Mouse (Mus musculus) thymus, postnatal 10 days (tissue): ENCODE data around the gene Shox2.
A peak's percentile ranks its signal among the peaks of the same experiment; 100 is the strongest.

ENCODE experiments used
- DNase-seq, 2 experiments: peaks; one replicate each; pipeline ENCODE4 v3.0.0; 2021; ENCODE audit warnings: low spot score in 2 of 2

Gene Shox2

DNA sequence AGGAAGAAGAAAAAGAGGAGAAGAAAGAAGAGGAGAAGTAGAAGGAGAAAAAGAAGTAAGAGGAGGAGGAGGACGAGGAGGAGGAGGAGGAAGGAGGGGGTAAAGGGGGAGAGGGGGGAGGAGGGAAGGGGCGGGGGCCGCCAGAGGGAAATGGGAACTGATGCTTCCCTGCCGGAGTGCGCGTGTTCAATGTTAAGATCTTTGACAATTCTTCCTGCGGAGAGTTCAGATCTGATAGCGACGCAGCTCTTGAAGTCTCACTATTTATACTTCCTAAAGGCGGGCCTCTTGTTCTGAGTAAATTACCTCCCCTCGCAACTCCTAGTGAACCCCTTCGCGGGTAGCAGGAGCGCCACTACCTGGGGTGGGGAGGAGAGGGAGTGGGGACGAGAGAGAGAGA, at the start of gene Shox2:
TSS of gene Shox2 (minus strand) at position 66 of the 400 bp plus-strand sequence.
- no peak for DNase-seq

DNA sequence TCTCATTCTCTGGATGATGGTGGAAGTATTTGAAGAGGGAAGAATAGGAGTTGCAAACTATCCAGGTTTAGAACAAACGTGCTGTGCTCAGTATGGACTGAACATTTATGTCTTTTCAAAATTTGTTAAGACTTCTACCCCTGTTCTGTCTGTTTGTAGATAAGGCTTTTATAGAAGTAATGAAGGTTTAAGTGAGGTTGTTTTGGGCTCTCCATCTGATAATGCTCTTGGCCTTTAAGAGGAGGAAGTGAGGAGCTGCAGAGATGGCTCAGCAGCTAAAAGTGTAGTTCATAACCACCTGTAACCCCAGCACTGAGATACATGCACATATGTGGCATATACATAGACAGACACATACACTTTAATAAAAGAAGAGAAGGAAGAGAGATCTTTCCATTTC, 15.2 kb upstream of the Shox2 start:
- DNase-seq, result no peak

DNA sequence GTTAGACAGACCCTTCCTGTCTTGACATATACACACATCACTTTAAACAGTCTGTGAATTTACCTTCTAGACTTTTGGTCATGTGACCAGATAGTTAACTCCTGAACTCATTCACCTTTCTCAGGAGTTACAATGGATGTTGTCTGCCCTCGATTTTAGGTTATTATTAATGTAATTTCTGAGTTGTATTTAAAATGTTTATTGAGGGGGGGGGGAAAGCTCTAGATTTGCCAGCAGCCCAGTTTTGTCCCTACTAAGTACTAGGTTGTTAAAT, 4.7 kb upstream of the Shox2 start:
- DNase-seq, result no peak

DNA sequence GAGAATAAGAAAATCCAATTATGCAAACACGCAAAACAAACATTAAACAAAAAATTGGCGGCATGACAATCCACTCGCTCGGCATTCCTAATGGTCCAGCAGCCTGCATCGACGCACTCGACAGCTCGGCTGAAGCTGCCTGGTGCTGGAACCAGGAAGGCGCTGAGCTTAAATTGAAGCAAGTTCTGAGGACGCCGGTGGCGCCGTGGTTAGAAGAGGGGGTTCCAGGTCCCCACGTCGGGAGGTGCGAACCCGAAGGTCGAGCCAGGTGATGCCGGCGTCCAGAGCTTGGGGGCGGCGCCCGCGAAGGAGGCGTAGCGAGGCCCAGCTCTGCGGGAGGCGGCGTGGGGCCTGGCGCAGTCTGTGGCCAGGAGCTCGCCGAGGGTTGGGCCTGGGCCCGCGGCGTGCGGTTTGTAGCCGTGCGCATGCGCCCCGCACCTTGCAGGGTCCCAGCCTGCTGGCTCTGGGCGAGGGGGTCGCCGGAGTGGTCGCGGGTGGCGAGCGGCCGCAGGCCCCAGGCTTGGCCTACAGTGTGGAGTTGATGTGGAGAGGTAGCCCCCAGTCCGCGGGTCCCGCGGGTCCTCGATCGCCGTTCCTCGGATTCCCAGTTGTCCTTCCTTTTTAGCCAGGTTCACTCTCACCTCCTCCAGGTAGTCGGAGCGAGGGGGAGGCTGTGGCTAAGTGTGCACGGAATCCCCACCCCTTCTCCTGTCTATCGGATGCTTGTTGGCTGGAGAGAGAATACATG, 4.1 kb upstream of the Shox2 start:
- peak; percentile 56 to 58 for DNase-seq

DNA sequence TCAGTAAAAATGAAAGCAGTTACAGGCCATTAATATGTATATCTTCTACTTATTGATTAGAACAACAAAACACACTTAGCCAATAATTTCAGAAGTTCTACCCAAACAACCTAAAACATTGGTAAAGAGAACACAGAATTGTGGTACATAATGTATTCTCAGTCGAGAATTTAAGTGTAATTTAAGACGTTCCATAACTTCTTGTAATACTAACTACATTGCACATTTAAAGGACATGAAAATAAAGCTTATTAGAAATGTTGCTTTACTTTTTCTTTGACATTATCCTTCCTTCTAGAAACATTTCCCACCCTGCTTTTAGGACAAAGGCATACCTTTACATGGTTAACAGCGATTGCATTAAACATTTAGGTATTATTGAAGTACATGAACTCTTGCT, 1.9 kb upstream of the Shox2 start:
- no peak for DNase-seq

DNA sequence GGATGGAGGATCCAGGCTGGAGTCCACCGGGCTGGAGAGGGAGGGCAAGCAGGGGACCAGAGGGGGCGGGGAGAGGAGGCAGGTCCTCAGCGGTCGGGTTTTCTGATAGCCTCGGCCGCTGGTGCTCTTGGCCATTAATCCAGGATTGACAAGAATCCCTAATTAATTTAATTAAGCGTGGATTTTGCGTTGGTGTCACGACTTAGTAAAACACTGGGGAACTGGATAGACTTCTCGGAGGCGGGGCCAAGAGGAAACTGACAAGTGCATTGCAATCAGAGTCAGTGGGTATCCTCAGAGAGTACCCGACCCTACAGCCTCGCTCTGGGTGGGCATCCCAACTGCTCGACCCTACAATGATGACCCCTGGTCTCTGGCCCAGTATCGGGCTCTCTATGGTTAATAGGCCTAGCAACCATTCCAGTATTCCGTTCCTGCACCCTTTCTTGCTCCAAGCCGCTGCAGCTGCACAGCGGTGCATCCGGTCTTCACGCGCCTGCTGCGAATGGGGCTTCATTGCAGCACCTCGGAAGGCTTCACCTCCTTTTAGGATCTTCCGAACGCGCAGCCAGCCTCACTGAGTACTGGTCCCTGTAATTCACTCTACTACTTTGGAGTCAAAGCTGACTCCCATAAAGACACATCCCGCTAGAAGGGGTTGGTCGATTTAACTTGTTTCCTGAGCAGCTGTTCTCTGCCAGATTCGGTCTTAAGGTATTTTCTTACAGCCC, 775 bp upstream of the Shox2 start:
- peak; percentile 32 to 34 for DNase-seq

DNA sequence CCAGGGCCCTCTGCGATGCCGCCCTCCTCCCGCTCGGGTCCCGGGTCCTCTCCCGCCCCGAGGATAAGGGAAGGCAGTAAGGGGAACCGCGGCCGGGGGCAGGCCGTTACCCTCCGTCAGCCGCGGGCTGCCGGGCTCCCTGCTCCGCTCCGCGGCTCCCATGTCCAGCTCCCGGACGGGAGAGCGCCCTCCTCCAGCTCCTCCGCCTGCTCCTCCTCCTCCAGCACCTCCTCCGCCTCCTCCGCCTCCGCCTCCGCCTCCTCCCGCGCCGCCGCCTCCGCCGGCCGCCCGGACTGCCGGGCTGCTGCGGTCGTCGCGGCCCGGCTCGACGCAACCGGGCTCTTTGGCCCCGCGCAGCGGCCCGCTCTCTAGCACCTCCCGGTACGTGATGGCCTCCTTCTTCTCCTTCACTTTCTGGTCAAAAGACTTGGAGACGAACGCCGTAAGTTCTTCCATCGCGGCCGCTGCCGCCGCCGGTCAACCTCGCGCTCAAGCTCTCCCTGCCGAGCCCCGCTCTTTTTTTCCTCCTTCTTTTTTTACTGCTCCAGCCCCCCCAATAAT, 390 bp downstream of the Shox2 start, which contains the start of gene Rsrc1:
TSS of gene Rsrc1 (plus strand) at position 290 of the 561 bp plus-strand sequence.
- peak in 1 of 2 experiments; percentile 11 for DNase-seq

DNA sequence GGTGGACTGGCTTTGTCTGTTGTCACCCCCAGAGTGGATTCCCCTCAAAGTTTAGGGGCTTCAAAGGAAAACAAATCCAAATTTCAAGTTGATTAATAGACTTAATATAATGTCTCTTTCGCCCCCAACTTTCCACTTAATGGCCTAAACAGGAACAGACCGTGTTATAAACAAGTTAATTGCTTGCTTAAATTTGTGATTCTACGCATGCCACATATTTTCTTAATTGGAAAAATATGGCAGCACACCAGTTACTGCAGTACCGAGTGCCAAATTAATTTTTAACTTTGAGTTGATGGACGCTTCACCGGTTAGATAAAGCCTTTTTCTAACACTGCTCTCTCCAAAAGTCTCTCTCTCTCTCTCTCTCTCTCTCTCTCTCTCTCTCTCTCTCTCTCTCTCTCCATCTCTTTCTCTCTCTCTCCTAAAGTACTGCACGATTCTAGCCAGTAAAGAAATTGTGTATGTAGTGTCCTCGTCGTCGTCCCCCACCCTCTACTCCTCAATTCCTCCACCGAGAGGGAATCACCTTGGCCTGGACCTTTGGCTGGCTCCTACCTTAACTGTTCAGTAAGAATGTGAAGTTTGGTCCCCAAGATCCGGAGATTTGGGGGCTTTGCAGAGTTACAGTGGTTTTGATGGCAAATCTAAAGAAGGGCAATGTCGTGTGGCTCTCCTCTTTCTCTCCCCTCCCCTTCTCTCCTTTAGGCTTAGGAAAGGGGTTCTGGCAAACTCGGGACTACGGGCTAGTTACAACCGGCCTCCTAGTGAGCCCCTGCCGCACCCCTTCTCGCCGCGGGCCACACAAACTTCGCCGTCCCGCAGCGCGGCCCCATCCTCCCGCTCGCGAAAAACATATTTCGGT, 1.2 kb downstream of the Shox2 start:
- DNase-seq, result no peak

DNA sequence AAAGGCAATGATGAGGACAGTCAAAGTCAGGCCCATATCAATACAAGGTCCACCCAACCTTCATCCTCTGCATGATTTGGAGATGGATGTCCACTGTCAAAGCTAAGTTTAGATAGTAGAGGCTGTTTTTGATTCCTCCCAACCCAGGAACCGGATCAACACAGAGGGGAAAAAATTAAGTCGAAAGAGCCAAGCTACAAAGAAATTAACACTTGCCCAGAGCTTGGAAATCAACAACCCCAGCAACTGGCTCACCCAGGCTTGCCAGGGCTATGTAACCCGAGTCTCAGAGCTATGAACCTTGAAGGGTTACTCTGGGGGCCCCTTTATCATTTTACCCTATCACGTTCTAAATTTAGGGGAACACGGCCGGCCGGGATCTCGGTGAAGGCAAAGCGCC, 2.1 kb downstream of the Shox2 start:
- DNase-seq, result no peak

DNA sequence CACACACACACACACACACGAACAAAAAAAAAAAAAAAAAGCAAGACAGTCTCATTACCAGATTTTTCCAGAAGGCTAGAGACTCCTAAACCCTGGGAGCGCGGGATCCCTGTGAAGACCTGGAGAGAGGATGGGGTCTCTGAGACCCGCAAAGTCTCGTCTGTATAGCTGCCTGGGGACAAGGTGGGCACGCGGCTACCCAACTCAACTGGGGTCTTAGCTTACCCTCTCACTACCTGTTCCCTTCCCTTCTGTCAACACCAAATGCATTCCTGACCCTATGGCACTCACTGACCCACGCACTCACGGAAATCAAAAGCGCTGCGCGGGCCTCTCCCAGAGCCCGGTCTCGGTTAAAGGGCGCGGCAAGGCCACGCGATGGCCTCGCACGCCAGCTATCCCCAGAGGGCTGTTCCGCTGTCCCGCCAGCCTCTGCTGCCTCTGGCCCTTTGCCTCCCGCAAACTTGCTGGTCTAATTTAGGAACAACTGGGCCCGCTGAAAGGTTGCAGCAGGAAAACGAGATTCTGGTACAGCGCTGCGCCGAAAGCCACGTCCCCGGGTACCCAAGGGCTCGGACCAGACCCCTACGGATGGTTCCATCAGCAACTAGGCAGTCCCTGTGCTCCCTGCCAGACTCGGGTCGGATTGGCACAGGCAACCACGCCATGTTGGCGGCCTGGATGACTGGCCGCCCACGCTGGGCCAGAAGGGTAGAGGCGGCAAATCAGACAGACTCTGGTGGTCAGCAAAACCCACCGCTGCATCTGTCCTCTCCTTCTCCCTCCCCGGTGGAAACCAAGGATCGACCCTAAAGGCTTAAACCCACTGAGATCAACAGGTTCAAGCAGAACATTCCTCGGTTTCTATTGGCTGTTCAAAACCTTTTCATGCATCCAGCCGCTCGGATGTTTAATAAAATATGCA, 2.9 kb downstream of the Shox2 start:
- no peak for DNase-seq

DNA sequence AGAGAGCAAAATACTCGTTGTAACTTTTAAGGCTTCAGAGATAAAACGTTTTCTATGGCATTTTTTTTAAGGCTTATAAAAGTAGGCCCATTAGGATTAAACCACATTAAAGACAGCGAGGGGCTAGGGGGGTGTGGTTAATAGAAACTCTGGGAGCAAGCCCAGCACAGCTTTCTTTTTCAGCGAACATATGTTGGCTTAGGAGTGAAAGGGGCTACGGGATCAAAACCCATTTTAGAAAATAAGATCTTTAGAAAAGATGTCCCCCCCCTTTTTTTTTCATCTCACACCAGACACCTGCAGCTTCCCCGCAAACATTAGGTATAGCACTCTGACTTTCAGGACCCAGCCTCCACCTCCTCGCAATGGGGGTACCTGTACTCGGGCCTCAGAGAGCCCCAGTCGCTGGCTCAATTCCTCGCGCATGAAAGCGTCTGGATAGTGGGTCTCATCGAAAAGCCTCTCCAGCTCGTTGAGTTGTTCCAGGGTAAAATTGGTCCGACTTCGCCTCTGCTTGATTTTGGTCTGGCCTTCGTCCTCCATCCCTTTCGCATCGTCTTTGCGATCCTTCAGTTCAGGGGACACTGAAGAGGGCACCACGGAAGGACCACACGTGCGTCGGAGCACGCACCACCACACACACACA, 3.6 kb downstream of the Shox2 start:
- no peak for DNase-seq

DNA sequence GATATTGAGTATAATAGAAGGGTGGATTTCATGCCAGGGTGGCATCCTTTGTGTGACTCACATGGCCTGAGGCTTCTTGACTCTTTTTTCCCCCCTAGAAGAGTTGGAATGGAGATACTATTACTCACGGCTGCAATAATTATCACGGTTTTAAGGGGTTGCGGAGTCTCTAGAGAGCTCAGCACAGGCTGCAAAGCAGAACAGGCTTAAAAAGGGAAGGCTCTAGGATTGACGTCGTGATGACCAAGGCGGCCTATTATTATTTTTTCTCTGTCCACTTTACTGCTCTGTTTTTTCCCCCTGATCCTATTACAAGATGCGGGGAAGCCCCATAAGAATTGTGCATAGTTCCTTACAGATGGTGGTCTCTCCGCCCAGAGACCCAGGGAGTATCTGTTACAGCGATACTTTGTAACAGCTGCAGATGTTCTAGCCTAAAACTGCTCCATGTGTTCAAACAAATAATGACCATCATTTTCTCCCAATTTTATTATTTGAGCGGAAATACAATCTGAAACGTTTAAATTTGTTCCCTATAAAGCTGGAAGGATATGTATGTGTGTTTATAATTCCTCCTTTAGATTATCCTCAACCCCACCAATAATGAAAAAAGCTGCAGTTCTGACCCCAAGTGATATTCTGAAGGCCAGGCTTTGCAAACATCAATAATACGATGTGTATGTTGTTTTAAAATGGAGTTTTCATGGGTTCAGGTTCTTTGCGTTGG, 4.5 kb downstream of the Shox2 start:
- DNase-seq, result no peak

DNA sequence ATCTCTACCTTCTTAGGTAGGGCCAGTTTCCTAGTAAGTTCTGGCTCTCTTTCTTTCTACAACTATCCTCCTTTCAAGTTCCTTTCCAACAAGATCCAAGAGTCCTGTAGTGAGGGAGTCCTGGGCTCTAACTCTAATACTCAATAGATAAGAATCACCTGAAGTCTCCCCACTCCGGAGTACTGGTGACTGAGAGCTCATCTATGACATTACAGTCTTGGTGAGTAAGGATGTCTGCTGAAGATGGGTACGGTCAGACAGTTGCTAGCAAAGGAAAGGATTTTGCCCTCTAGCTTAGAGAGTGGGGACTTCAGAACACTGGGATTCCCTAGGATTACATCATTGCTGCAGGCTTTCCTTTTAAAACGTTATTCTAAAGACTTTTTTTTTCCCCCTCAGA, 7.1 kb downstream of the Shox2 start:
- DNase-seq, result no peak

DNA sequence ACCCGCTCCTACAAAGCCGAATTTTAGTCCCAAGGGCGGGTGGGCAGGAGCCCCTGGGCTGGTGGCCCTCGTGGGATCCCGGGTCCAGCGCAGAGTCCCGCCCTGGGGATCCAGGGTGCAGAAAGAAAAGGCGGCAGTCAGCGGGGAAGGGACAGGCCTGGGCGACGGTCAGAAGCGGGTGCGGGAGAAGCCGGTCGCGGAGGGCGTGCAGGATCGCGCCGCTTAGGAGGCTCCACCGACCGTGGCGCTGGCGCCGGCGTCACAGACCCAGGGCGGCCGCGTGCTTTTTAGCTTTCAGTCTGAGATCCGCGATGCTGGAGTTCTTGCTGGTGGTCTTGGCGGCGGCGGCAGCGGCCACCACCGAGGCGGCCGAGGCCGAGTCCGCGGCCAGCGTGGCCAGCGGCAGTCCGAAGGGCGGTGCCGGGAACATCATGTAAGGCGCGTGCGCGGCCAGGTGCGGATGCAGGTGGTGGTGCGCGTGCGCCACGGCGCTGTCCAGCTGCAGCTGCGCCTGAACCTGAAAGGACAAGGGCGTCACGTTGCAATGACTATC, 8.1 kb downstream of the Shox2 start:
- peak in 1 of 2 experiments; percentile 22 for DNase-seq

DNA sequence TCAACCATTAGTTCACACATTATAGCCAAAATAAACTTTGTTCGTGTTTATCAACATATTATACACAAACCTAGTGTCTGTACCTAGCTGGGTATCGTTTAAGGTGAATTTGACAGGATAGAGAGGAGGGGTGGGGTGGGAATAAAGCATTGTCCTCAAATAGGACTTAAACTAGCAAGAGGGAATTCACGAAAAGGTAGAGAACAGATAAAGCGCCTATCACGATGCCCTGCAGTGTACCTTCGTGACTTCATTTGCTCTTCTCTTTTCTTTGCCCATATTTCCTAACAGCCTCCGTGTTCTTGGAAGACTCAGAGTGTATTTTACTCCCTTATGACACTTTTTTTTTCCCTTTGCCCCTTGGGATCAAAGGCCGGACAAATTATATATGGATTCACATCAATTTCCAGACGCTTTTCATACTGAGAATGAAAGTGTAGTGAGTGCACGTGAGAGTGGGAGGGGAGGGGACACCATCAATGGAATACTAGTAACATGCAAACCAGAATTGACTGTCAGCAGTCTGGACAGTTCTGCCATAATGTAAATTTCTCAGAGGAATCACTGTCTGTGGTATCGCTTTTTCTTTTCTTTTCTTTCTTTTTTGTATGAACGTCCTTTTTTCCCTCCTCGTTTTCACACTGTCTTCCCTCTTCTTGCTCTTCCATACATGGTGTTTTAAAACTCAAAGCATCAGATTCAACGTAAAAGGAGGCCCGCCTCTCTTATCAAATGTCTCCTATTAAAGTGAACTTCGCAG, 9.2 kb downstream of the Shox2 start:
- DNase-seq, result no peak

DNA sequence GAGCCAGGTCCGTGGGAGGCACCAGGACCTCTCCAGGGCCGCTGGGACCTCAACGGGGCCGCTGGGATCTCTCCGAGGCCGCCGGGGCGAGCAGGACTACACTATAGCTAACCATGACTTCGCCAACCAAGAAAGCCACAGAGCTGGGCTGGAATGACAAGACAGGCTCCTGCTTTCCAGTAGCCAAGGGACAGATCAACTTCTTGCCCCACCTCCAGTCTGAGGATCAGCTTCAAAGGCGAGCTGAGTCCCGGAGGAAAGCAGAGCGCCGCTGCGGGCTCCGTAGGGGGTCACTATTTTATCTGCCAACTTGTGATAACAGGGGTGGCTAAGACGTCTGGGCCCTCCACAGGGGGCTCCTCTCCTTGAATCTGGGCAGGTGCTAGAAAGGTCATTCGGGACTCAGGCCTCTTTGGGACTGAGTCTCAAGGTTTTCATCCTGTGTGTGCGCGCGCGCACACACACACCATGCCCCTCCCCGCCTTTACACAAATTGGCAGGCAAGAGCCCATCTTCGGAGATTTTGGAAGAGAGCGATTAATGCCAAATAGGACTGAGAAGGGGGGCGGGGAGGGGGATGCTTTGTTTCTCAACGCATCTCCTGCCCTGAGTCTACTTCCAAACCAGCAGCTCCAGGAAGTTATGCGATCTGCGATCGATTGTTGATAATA, 10.8 kb downstream of the Shox2 start:
- DNase-seq, result no peak

DNA sequence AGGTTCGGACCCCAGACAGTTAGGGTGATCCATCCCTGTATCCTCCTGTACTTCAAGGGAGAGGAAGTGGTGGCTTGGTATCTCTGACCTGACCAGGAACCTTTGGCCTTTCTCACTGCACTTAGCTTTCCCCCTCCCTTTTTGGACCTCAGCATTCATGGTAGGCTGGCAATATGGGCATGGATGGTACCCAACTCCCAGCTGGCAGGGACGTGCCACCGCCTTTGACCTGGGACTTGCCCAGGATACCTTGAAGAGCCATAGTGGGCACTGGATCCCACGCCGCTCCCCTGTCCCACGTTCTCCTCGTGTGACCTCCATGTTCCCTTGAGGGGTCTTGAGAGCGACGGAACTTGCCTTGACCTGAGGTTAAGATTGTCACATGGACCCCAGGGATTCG, 11.3 kb downstream of the Shox2 start:
- DNase-seq, result no peak

DNA sequence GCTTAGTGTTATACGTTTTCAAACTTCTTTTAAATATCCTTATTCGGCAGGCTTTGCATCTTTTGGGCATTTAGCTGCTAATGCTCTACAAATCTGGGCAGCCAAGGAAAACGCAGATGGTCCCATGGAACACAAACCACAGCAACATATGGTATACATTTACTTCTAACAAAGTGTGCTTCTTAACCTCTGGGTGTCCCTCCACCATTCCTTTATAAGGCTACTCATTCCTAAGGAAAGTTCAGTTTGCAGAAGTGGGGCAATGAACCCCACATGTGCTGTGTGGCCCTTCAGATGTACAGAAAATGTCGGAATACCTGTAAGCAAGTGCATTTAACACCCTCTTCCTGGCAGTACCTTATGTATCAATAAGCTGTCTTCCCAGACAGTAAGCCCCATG, 14.1 kb downstream of the Shox2 start:
- no peak for DNase-seq
